Mouse (Mus musculus) ES-Bruce4 (cell line): ENCODE measurements around the gene Cntn4. TPM values are rescaled to one million over a fixed set of nuclear protein-coding genes. Genes with fewer than 3 reads are reported as not detected.

Experiments used
- H3K27ac ChIP-seq: 2 replicates; pipeline ENCODE4 v1.5.1; 2012; ENCODE audit warnings: low read length, inconsistent platforms; ENCODE audit not compliant: insufficient read depth
- H3K27me3 ChIP-seq: 2 replicates; pipeline ENCODE4 v1.6.1; 2012; ENCODE audit warnings: mild to moderate bottlenecking, low read length, inconsistent platforms; ENCODE audit not compliant: control insufficient read depth, poor library complexity, insufficient read depth, severe bottlenecking
- H3K36me3 ChIP-seq: 2 replicates; pipeline ENCODE4 v1.6.1; 2012; ENCODE audit warnings: inconsistent platforms, mild to moderate bottlenecking, low read length, moderate library complexity; ENCODE audit not compliant: control insufficient read depth, poor library complexity, insufficient read depth, severe bottlenecking
- H3K4me1 ChIP-seq: one replicate; pipeline ENCODE4 v1.8.1; 2011; ENCODE audit warnings: low read length; ENCODE audit not compliant: control insufficient read depth, insufficient read depth
- H3K4me3 ChIP-seq: 2 replicates; pipeline ENCODE4 v1.5.1; 2011; ENCODE audit warnings: low read depth, mild to moderate bottlenecking, low read length
- H3K9ac ChIP-seq: 2 replicates; pipeline ENCODE4 v1.6.1; 2012; ENCODE audit warnings: low read depth, mild to moderate bottlenecking, inconsistent platforms; ENCODE audit not compliant: poor library complexity, severe bottlenecking
- H3K9me3 ChIP-seq: replicated peaks from 2 replicates; pipeline ENCODE4 v1.6.1; 2012; ENCODE audit warnings: mild to moderate bottlenecking, low read length, inconsistent platforms; ENCODE audit not compliant: control insufficient read depth, poor library complexity, insufficient read depth, severe bottlenecking
- CTCF ChIP-seq: IDR thresholded peaks from one replicate; pipeline ENCODE4 v1.8.1; 2011; ENCODE audit warnings: low read depth, low read length
- EP300 ChIP-seq: IDR thresholded peaks from 2 replicates; pipeline ENCODE4 v1.6.1; 2011; ENCODE audit warnings: low read depth, low read length; ENCODE audit not compliant: insufficient read depth
- POLR2A ChIP-seq: IDR thresholded peaks from one replicate; pipeline ENCODE4 v1.8.1; 2011; ENCODE audit warnings: low read length; ENCODE audit not compliant: insufficient read depth
- polyA plus RNA-seq: library from polyadenylated mRNA; stranded (reverse); fragments of >200 nt; gene quantifications from 2 replicates; pipeline ENCODE4 v1.2.4, GENCODE M21; 2011; ENCODE audit warnings: low read depth; ENCODE audit not compliant: missing spikeins, insufficient read depth, insufficient read length

The Cntn4 gene
- polyA plus RNA-seq, 1 experiment, result not detected

DNA sequence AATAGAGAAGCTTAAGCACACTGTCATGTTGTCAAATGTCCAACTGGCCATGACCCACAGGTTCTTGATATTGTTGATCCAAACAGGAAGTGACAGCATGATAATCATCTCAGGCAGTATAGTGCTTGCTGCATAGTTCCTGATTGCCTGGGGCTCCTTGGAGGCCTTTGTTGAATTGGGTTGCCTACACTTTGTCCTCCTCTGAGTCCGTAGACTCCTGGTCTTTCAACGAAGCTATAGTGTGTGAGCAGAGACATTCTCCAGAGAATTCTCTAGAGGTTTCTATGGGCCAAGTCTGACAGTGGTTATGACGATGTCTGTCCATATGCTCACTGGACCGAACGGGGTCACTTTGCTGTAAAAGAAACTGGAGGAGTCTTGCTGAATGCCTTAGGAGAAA lies 5.8 kb downstream of the Cntn4 start:
- H3K4me3 ChIP-seq, result no peak overlapping the region
- TF ChIP-seq CTCF (no peak), EP300 (no peak), POLR2A (no peak)
- no peak overlapping the region for H3K27ac ChIP-seq
- peaks cover 8% of the 10 kb centered on the region for H3K27me3 ChIP-seq
- no peaks in the 10 kb centered on the region for H3K4me1 ChIP-seq
- H3K9ac ChIP-seq, result no peak overlapping the region
- no peaks in the 10 kb centered on the region for H3K9me3 ChIP-seq
- no peaks in the 10 kb centered on the region for H3K36me3 ChIP-seq

DNA sequence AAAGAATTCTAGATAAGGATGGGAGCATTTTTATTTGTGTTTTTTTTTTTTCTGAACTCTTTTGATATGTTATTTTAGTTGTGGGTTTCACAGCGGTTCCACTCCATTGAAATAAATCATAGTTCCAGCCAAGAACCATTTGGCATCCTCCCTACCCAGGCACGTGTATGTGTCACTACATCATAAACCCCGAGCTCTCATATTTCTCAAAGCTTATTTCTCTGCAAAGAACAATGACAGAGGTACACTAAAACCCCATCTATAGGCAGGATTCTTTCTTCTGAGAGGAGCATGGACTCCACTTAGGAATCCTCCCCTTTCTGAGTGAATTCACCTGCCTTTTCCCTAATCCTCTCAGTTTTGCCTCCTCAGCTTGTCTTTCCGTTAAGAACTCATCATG lies 6.7 kb downstream of the Cntn4 start:
- H3K9me3 ChIP-seq, result no peaks in the 10 kb centered on the region
- H3K27ac ChIP-seq, result no peak overlapping the region
- H3K9ac ChIP-seq, result no peak overlapping the region
- H3K36me3 ChIP-seq, result no peaks in the 10 kb centered on the region
- no peaks in the 10 kb centered on the region for H3K4me1 ChIP-seq
- no peak overlapping the region for H3K4me3 ChIP-seq
- TF ChIP-seq EP300, result no peak
- no peak for TF ChIP-seq POLR2A
- TF ChIP-seq CTCF, result no peak
- peaks cover 5% of the 10 kb centered on the region for H3K27me3 ChIP-seq

GRCm38 (mm10) chr6:105688195-105688594 lies 10.7 kb downstream of the Cntn4 start:
- Histone ChIP-seq H3K36me3 (no peaks in the 10 kb centered on the region), H3K9ac (no peak overlapping the region), H3K4me1 (no peaks in the 10 kb centered on the region), H3K27me3 (no peaks in the 10 kb centered on the region), H3K4me3 (no peak overlapping the region), H3K9me3 (no peaks in the 10 kb centered on the region), H3K27ac (no peak overlapping the region)
- TF ChIP-seq POLR2A (no peak), CTCF (no peak), EP300 (no peak)

DNA sequence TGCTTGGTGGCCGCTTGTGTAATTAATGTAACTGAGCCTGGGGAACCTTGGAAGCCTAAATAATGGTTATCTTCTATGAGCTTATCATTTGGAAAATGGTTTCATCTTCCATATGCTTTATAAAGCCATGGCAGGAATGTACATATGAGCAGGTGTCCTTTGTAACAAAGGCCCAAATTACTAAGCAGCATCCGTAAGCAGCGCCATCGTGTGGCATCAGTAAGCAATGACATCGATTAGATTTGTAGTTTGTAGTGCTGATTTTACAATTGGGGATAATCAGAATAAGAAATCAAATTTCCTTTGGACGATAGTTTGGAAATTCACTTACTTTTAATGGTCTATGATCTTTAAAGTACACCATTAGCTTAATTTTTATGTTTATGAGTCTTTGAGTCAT lies 64.6 kb downstream of the Cntn4 start:
- Histone ChIP-seq H3K9me3 (no peaks in the 10 kb centered on the region), H3K4me1 (no peaks in the 10 kb centered on the region), H3K9ac (no peak overlapping the region), H3K27ac (no peak overlapping the region), H3K27me3 (no peaks in the 10 kb centered on the region), H3K4me3 (no peak overlapping the region), H3K36me3 (no peaks in the 10 kb centered on the region)
- peak; percentile 39 for TF ChIP-seq CTCF
- no peak for TF ChIP-seq POLR2A

DNA sequence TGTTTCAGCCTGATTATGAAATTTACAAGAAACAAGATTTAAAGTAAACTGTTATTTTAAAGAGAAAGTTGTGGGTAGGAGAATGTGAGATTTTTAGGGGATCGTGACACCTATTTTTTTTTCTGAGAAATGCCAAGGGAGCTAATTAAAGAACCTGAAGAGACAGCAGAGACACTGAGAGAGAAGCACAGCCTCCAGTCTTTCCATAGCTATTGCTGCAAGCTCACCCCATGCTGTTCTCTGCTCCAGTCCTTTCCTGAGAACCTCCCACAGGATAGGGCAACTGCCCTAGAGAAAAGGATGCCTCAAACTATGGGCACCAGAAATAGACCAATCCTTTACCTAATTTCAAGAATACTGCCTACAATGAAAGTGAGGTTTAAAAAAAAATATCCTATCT lies 103.2 kb downstream of the Cntn4 start:
- Histone ChIP-seq H3K9ac (no peak overlapping the region), H3K27me3 (no peaks in the 10 kb centered on the region), H3K9me3 (no peaks in the 10 kb centered on the region), H3K36me3 (no peaks in the 10 kb centered on the region), H3K4me3 (no peak overlapping the region), H3K4me1 (no peaks in the 10 kb centered on the region), H3K27ac (no peak overlapping the region)
- TF ChIP-seq EP300, result no peak
- no peak for TF ChIP-seq POLR2A
- TF ChIP-seq CTCF, result no peak

DNA sequence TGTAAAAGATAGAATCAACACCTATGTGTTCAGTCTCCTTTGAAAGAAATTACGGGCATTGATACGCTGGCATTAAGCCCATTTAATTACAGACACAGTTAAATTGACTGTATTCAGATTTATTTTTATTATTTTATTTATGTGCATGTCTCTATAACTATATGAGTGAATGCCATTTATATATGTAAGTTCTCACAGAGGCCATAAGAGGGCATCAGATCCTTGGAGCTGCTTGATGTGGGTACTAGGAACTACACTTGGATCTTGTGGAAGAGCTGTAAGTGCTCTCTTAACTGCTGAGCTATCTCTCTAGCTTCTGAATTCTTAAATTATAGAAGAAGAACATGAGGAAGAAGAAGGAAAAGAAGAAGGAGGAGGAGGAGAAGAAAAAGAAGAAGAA lies 111.0 kb downstream of the Cntn4 start:
- no peaks in the 10 kb centered on the region for H3K27me3 ChIP-seq
- H3K9ac ChIP-seq, result no peak overlapping the region
- no peaks in the 10 kb centered on the region for H3K4me1 ChIP-seq
- no peak overlapping the region for H3K27ac ChIP-seq
- no peaks in the 10 kb centered on the region for H3K9me3 ChIP-seq
- no peaks in the 10 kb centered on the region for H3K36me3 ChIP-seq
- TF ChIP-seq CTCF (no peak), POLR2A (no peak), EP300 (no peak)
- H3K4me3 ChIP-seq, result no peak overlapping the region

DNA sequence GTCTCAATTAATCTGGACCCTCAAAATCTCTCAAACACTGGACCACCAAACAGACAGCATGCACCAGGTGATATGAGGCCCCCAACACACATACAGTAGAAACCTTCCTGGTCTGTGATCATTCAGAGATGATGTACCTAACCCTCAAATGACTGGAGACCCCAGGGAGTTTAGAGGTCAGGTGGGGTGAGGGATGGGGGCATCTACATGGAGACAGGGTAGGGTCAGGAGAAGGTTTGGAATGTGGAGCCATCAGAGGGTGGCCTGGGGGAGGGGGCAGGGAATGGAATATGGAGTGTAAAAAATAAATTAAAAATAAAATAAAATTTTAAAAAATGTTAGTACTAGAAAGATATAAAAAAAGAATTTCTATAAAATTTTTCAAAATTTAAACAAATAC lies 157.6 kb downstream of the Cntn4 start:
- Histone ChIP-seq H3K36me3 (no peaks in the 10 kb centered on the region), H3K4me3 (no peak overlapping the region), H3K9ac (no peak overlapping the region), H3K27ac (no peak overlapping the region), H3K4me1 (no peaks in the 10 kb centered on the region), H3K9me3 (no peaks in the 10 kb centered on the region), H3K27me3 (no peaks in the 10 kb centered on the region)
- TF ChIP-seq CTCF (no peak), EP300 (no peak), POLR2A (no peak)
